Mouse (Mus musculus) neutrophil, adult 5-6 weeks (primary cell): Measurements from ENCODE around the gene Csnk1g2. TPM values are rescaled to one million over a fixed set of nuclear protein-coding genes. Genes with fewer than 3 reads are reported as not detected.

Source experiments
- ATAC-seq: fragments of 151-379, 151-347 bp; 2 replicates; pipeline ENCODE4 v1.8.0; 2017; ENCODE audit warnings: mild to moderate bottlenecking, moderate TSS enrichment; ENCODE audit not compliant: insufficient number of reproducible peaks, poor library complexity, low FRiP score, severe bottlenecking; ENCODE audit errors: extremely low read depth
- total RNA-seq: library from RNA; stranded (forward); fragments of 200-1000 nt; gene quantifications from 2 replicates; pipeline ENCODE4 v1.2.3, GENCODE M21; 2017

Csnk1g2 gene
- total RNA-seq, 1 experiment from 2014 or later: 216 TPM

- ATAC-seq: no peak
Observed at GRCm38 (mm10) chr10:80673690-80674089, 51.1 kb downstream of the Csnk1g2 start.

DNA sequence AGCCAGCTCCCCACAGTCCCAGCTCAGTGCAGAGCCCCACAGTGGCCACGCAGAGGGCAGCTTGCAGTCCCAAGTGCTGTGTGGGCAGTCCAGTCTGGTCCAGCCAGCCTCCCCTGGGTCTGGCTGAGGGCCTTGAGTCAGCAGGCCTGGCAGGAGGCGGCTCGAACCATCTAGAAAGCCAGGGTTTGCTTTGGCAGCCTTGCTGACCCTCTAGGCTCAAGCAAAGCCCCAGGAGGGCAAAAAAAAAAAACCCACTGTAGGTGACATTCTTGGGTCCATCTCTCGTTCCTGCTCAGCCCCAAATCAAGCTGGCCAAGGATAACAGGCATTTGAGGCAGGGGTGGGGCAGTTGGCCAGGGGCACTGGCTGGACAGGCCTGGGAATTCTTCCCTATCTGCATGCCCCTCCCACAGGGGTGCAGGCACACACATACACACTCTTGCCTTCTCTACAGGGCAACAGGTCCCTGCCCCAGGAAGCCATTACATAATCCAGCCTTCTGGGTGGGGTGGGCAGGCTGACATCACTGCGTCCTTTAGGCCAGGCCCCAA, 51.6 kb downstream of the Csnk1g2 start:
- ATAC-seq: no peak

- ATAC-seq: no peak
Observed at GRCm38 (mm10) chr10:80674851-80675404, 52.3 kb downstream of the Csnk1g2 start.

DNA sequence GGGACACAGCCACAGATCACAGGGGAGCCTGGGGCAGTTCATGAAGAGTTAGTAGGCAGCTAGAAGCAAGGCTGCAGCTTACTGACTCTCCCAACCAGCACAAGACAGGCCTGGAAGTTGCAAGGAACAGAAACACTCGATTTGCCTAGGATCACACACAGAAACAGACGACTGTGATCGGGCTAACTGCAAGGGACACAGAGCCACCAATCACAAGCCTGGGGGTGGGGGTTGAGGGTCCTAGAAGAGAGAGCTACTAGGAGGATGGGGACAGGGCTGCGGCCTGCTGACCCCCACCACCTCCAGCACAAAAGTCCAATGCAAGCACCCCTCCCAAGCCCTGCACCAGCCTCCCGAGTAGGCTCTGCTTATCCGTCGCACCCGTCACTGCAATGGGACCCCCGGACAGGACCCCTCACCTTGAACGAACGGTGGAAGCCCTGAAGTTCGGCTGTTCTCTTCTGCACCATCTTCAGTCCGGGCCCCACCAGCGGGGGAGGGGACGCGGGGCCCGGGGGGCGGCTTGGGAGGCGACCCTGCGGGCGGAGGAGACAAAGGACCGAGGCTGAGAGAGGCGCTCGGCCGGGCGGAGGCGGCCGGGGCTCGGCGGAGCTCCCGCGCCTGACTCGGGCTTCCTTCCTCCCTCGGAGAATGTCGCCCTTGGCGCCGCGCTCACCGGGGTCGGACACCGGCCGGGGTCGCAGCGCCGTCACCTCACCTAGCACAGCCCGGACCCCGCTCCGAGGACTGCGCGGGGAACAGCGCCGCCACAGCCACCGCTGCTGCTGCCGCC, 53.0 kb downstream of the Csnk1g2 start:
- ATAC-seq: no peak; the same call in 1 of the 2 replicates

GRCm38 (mm10) chr10:80676198-80676928, 53.7 kb downstream of the Csnk1g2 start:
- ATAC-seq: peak; percentile 66

DNA sequence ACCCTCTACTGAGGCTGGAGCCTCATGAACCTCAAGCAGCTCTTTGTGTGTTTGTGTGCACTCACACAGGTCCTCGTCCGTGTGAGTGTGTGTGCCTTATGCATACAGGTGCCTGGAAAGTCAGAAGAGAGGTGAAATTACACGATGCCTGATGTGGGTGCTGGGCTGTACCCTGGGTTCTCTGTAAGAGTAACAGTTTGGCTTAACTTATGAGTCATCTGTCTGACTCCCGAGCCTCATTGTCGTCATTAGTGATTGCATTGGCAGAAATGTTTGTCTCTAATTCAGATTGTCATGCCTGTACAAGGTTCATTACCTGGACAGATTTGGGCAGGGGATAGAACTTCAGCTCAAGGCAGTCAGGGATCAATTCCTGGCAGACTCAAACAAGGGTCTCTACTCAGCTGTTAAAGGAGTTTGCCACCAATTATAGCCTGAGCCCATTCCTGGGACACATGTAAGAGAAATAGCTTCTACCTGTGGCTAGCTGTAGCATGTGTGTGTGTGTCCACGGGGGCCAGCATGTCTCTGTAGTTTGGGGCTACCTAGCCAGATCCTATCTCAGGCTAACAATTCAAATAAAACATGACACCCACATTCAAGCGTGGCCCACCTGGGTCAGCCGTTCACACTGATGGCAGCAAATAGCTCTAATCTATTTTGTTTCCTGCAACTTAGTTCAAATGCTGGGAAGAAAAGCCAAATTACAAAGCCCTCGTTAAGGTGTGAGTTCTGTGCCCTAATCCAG, 54.7 kb downstream of the Csnk1g2 start:
- no peak for ATAC-seq

DNA sequence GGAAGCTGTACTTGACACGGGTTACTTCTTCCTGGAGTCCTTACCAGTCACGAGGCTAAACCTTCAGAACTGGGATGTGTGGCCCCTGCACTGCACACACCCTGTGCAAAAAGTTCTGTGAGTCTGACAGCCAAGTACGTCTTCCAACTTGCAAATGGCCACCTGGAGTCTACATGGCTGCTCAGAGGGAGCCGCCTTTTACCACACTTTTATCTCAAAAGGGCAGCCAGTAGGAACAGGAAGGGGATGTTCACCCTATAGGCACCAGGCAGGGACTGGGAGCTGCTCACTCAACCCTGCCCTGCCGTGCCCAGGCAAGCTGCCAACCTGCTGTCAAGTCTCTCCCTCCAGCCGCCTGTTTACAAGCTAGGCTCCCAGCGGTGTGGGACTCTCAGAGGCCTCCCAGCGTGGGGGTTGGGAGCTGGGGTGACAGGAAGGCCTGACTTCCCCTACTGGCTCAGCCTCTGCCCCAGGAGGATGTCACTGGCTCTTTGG, 55.4 kb downstream of the Csnk1g2 start, which contains the start of gene Mknk2:
Gene Mknk2, minus strand, starts transcription at position 171 of the 495 bp plus-strand sequence.
- peak; percentile 28 for ATAC-seq

GRCm38 (mm10) chr10:80678601-80679377, 56.2 kb downstream of the Csnk1g2 start:
- ATAC-seq: no peak

GRCm38 (mm10) chr10:80679556-80680259, 57.1 kb downstream of the Csnk1g2 start:
- ATAC-seq: no peak

GRCm38 (mm10) chr10:80680260-80680696, 57.6 kb downstream of the Csnk1g2 start:
- no peak for ATAC-seq

DNA sequence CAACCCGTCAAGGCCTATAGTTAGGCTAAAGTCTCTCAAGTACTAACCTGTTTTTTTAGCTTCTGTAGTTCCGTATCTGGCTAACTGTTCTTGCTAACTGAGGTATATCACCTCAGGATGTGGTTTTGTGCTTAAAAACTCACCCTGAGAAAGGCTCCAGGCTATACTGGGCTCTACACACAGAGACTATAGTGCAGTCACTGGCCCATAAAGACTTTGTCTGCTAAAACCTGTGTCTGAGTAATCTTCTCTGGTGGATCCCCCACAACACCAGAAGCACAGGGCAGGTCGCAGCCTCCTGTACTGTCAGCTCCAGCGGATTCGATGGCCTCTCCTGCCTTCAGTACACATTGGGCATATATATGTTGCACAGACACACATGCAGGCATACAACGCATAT, 59.4 kb downstream of the Csnk1g2 start:
- peak; percentile 50 for ATAC-seq

DNA sequence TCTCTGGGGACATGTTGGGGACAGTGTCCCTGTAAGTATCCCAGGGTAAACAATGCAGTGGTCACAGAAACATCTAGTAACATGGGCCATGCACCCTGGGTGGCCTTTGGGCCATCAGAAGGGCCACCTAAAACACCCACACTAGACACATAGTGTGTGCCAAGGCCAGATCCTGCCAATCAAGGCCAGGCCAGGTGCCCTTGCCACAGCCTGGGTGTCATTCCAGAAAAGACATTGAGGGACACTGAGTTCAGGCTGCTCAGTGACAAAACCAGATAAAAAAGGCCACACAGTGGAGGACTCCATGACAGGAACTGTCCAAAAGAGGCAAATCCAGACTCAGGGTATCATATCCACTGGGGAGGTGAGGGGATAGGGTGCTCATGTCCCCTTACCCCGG, 61.0 kb downstream of the Csnk1g2 start:
- ATAC-seq: no peak

- peak; percentile 71 for ATAC-seq
Observed at GRCm38 (mm10) chr10:80684214-80684613, 61.6 kb downstream of the Csnk1g2 start.

DNA sequence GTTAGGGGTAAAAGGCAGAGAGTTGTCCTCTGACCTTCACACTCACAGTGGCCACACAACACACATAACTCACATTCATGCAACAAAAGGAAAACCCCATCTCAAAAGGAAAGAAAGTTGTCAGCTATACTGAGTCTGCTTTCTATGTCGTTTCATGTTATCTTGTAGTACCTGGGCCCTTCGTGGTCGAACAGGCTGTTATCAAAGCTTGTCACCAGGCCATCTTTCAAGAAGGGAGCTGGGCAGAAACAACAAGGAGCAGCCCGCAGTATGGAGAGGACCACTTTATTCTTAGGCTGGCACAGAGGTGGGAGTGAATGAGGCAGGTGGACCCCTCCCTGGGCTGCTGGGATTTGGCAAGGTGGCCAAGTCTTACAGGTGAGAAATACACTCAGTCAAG, 62.3 kb downstream of the Csnk1g2 start:
- no peak for ATAC-seq

GRCm38 (mm10) chr10:80686617-80687016, 64.0 kb downstream of the Csnk1g2 start:
- ATAC-seq: no peak

- ATAC-seq: peak; percentile 48
Observed at GRCm38 (mm10) chr10:80687850-80688249, 65.2 kb downstream of the Csnk1g2 start.
